Mouse (Mus musculus) stomach, postnatal 0 days (tissue): Measurements from ENCODE around the gene Ncstn.

Source experiments
- CTCF ChIP-seq: IDR thresholded peaks from 2 replicates; pipeline ENCODE4 v1.5.1; 2016; ENCODE audit warnings: antibody characterized with exemption, low read depth, mild to moderate bottlenecking, moderate library complexity
- EP300 ChIP-seq: optimal IDR thresholded peaks from 2 replicates; pipeline ENCODE3; 2016; ENCODE audit warnings: antibody characterized with exemption

DNA sequence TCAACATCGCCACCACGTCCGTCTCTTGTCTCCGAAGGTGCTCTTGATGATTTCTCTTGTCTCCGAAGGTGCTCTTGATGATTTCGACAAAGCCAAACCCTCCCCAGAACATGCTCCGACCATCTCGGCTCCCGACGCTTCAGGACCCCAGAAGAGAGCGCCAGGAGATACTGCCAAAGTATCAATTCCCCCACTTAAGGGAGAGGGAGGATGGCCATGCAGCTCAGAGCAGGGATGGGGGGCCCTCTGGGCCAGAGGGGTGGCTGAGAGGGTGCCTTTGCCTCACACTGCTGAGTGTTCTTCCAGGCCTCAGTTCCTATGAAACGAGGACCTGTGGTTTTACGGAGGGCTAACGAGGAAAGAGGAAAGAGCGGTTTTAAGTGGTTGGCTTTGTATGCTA, 46.0 kb upstream of the Ncstn start:
- TF ChIP-seq CTCF (no peak), EP300 (no peak)
